Mouse (Mus musculus): ENCODE results near the gene Coro1c. TPM values are rescaled to one million over a fixed set of nuclear protein-coding genes. Genes with fewer than 3 reads are reported as not detected.

The Coro1c gene
- polyA plus RNA-seq, 1 experiment from 2014 or later: 141 TPM

DNA sequence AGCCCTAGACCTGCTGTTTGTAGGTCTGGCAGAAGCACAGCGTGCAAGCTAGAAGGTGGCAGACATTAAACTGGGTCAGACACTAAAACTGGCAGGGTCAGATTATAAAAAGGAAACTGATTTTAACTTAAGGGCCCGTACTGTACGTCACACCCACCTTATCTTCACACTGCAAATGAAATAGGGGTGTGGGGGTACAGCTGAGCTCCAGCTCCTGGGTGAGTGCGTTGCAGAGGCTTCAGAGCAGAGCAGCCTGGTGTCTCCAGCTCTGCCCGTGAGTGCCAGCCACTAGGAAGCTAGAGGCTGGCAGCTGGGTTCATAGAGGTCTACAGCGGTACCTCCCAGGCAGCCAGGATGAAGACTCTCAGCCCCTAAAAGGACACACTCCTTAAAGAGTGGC lies 6.5 kb downstream of the Coro1c start:
- no peak for ATAC-seq (ENCODE audit: insufficient number of reproducible peaks, low FRiP score)
- H3K36me3 ChIP-seq: no peaks in the 10 kb centered on the region
- no peaks in the 10 kb centered on the region for H3K27me3 ChIP-seq (replicated peaks)
- peak overlapping the region; percentile 43 for H3K27ac ChIP-seq (ENCODE audit: poor library complexity, severe bottlenecking)
- WGBS: 40% methylated on average over 6 of the region's 6 CpGs
- H3K9me3 ChIP-seq (replicated peaks): no peaks in the 10 kb centered on the region
- H3K9ac ChIP-seq: peak overlapping the region; percentile 39
- peaks cover 82% of the 10 kb centered on the region for H3K4me1 ChIP-seq (replicated peaks)
- H3K4me3 ChIP-seq: no peak overlapping the region
- peak overlapping the region; percentile 37; the same call in 1 of the 2 replicates for H3K4me2 ChIP-seq

DNA sequence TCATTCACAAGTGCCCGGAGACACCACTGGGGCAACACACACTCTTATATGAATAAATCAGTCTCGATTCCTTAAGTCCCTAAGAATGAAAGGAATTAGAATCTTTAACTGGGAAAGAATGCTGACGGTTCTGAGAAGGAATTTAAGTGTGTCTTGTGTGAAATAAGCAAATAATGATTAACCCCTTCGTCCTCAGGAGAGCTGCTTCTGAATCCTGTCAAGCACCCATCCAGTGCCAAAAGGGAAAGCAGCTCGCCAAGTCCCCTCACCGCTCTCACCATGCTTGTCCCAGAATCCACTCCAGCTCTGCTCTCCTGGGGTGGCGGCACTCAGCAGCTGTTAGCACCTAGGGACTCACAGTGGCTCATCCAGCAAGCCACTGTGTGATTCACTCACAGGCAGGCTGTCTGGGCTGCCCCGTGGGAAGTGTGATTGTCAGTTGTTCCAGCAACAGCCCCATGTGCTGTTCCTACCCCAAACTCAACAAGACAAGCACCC lies 7.4 kb downstream of the Coro1c start:
- peak; percentile 43; the same call in 1 of the 2 replicates for ATAC-seq (ENCODE audit: insufficient number of reproducible peaks, low FRiP score)
- H3K4me2 ChIP-seq: peak overlapping the region; percentile 37

DNA sequence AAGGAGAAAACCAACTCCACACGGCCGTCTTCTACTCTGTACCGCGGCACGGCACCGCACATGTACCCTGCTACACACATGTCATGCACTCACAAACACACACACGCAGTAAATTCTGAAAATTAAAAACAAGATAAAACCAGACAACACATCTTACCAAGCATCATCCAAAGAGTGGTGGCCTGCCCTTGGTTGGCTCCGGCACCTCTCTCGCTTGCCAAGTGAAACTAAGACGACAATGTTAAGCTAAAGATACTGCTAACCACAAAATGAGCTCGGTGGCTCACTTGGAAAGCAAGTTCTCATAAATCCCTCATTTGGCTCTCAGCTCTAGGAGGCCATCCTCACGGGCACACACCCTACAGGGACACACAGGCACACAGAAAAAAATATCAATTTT lies 9.0 kb downstream of the Coro1c start:
- Histone ChIP-seq H3K9ac (no peak overlapping the region), H3K4me3 (no peak overlapping the region), H3K27me3 (replicated peaks) (no peaks in the 10 kb centered on the region), H3K9me3 (replicated peaks) (no peaks in the 10 kb centered on the region), H3K27ac (ENCODE audit: poor library complexity, severe bottlenecking) (no peak overlapping the region), H3K4me2 (no peak overlapping the region), H3K4me1 (replicated peaks) (peaks cover 74% of the 10 kb centered on the region), H3K36me3 (0 out of 2 replicates have a peak, but pooled peaks cover 3% of the 10 kb centered on the region)
- ATAC-seq (ENCODE audit: insufficient number of reproducible peaks, low FRiP score): no peak
- 82% methylated on average over 12 of the region's 12 CpGs for WGBS

More for the DNA sequence above, 7.4 kb downstream of the Coro1c start:
- Histone ChIP-seq H3K9me3 (replicated peaks) (no peaks in the 10 kb centered on the region), H3K27me3 (replicated peaks) (no peaks in the 10 kb centered on the region), H3K27ac (ENCODE audit: poor library complexity, severe bottlenecking) (peak overlapping the region; percentile 43), H3K4me3 (no peak overlapping the region), H3K4me1 (replicated peaks) (peaks cover 79% of the 10 kb centered on the region), H3K9ac (no peak overlapping the region; the same call in 1 of the 2 replicates), H3K36me3 (no peaks in the 10 kb centered on the region)
- 23% methylated on average over 8 of the region's 8 CpGs for WGBS

DNA sequence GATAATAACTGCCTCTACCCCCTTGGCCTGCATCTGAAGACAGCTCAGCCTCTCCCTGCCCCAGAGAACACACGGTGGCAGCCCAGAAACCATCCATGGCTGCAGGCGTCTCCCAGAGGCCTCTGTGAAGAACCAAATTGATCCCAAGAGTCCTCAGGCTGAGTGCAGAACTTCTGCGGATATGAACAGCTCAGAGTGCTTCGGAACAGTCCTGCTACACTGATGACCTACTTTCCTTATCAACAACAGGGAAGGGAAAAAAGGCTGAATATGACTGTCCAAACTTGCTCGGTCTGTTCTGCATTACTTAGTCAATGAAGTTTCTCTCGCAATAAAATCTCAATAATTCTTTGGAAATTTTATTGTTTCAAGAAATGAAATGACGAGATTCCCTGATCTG lies 16.6 kb downstream of the Coro1c start:
- H3K9ac ChIP-seq: no peak overlapping the region
- 55% methylated on average over 7 of the region's 7 CpGs for WGBS
- peaks cover 70% of the 10 kb centered on the region for H3K4me1 ChIP-seq (replicated peaks)
- H3K36me3 ChIP-seq: peaks cover 3% of the 10 kb centered on the region; the same call in 1 of the 2 replicates
- no peak overlapping the region for H3K4me2 ChIP-seq
- no peaks in the 10 kb centered on the region for H3K9me3 ChIP-seq (replicated peaks)
- no peak for ATAC-seq (ENCODE audit: insufficient number of reproducible peaks, low FRiP score)
- H3K27me3 ChIP-seq (replicated peaks): no peaks in the 10 kb centered on the region
- no peak overlapping the region for H3K27ac ChIP-seq (ENCODE audit: poor library complexity, severe bottlenecking)
- no peak overlapping the region for H3K4me3 ChIP-seq

DNA sequence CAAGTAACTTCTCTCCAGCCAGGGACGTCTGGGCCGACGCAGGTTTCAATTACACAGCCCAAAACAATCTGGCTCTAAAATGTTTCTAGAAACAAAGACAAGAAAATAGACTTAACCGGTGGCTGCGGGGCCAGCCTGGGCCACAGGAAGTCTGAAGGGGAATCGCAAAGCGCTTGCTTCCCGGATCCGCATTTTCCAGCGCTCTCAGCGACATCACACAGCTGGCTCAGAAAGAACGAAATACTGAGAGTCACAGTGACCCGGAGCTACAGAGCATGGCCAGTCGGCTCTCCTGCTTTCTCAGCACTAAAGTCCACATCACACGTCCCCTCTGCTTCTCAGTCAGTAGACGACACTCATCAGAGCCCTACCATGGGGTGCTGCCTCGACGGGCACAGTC lies 17.7 kb downstream of the Coro1c start:
- peaks cover 66% of the 10 kb centered on the region for H3K4me1 ChIP-seq (replicated peaks)
- no peak for ATAC-seq (ENCODE audit: insufficient number of reproducible peaks, low FRiP score)
- H3K4me3 ChIP-seq: no peak overlapping the region
- WGBS: 74% methylated on average over 18 of the region's 18 CpGs
- H3K27ac ChIP-seq (ENCODE audit: poor library complexity, severe bottlenecking): peak overlapping the region; percentile 78
- peaks cover 2% of the 10 kb centered on the region; the same call in 1 of the 2 replicates for H3K36me3 ChIP-seq
- H3K9ac ChIP-seq: no peak overlapping the region; the same call in 1 of the 2 replicates
- no peaks in the 10 kb centered on the region for H3K27me3 ChIP-seq (replicated peaks)
- no peaks in the 10 kb centered on the region for H3K9me3 ChIP-seq (replicated peaks)
- H3K4me2 ChIP-seq: no peak overlapping the region

DNA sequence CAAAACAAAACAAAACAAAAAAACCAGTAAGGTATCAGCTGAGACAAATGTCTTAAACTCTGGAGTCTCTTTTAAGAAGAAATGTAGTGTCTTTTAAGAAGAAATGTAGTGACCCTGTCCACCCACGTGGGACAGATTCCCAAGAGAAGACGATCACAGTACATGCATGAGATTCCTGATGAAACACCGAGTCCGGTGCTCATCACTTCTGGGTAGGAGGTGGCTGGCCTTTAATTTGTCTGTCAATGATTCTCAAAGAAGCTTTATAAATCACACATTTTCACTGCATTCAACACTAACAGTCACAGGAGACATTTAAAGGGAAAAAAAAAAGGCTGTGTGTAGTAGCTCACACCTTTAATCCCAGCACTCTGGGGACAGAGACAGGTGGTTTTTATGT lies 18.6 kb downstream of the Coro1c start:
- H3K4me1 ChIP-seq (replicated peaks): peaks cover 73% of the 10 kb centered on the region
- no peak for ATAC-seq (ENCODE audit: insufficient number of reproducible peaks, low FRiP score)
- no peak overlapping the region for H3K4me3 ChIP-seq
- H3K27me3 ChIP-seq (replicated peaks): no peaks in the 10 kb centered on the region
- H3K9me3 ChIP-seq (replicated peaks): no peaks in the 10 kb centered on the region
- H3K9ac ChIP-seq: no peak overlapping the region
- 26% methylated on average over 4 of the region's 4 CpGs for whole genome bisulfite sequencing
- H3K36me3 ChIP-seq: no peaks in the 10 kb centered on the region; the same call in 1 of the 2 replicates
- H3K27ac ChIP-seq (ENCODE audit: poor library complexity, severe bottlenecking): peak overlapping the region; percentile 78
- H3K4me2 ChIP-seq: no peak overlapping the region

DNA sequence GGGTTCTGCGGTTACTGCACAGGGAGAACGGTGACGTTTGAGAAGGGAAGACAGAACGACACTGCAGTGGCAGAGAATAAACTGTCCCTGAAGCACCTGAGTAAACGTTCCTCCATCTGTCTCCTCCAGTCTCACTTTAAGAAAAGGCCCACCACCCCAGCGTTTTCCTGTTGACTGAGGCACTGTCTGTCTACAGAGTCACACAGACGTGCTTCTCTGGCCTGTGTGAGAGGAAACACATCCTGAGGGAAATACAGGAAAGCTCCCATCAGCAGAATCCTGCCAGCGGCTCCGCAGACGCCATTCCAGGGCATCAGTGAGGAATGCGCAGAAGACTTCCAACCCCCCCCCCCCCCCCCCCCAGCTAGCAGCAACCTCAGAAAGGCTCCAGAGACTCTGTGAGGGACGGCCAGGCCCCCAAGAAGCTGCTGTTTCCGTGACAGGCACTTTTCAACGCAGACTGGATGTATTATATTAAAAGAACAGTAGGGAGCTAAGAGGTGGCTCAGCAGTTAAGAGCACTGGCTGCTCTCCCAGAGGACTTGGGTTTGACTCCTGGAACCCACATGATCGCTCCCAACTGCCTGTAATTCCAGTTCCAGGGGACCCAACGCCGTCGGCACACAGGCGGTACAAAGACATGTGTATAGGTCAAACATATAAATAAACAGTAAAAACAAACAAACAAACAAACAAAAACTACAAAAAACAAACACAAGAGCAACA lies 19.2 kb downstream of the Coro1c start:
- Histone ChIP-seq H3K9me3 (replicated peaks) (no peaks in the 10 kb centered on the region), H3K4me1 (replicated peaks) (peaks cover 73% of the 10 kb centered on the region), H3K9ac (no peak overlapping the region), H3K27me3 (replicated peaks) (no peaks in the 10 kb centered on the region), H3K4me3 (no peak overlapping the region), H3K4me2 (peak overlapping the region; percentile 48), H3K36me3 (no peaks in the 10 kb centered on the region; the same call in 1 of the 2 replicates), H3K27ac (ENCODE audit: poor library complexity, severe bottlenecking) (peak overlapping the region; percentile 78)
- peak; percentile 52 for ATAC-seq (ENCODE audit: insufficient number of reproducible peaks, low FRiP score)
- WGBS: 14% methylated on average over 18 of the region's 19 CpGs

DNA sequence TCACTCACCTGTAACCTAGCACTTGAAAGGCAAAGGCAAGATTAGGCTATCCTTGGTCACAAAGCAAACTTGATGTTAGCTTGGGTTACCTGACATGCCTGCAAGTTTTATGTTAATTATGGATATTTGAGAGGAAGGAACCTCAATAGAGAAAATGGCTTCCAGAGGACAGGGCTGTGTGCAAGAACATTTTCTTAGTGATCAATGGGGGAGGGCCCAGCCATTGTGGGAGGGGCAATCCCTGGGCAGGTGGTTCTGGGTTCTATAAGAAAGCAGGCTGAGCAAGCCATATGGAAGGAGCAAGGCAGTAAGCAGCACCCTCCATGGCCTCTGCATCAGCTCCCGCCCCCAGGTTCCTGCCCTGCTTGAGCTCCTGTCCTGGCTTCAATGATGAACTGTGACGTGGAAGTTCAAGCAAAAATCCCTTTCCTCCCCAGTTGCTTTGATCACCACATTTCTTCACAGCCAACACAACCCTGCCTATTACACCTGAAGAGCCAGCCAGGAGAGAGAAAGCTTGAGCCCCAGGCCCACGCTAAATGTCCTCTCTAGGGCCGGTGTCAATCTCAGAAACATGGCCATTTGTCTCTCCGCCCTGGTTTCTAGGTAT lies 20.3 kb downstream of the Coro1c start:
- H3K4me3 ChIP-seq: no peak overlapping the region
- H3K9ac ChIP-seq: no peak overlapping the region

DNA sequence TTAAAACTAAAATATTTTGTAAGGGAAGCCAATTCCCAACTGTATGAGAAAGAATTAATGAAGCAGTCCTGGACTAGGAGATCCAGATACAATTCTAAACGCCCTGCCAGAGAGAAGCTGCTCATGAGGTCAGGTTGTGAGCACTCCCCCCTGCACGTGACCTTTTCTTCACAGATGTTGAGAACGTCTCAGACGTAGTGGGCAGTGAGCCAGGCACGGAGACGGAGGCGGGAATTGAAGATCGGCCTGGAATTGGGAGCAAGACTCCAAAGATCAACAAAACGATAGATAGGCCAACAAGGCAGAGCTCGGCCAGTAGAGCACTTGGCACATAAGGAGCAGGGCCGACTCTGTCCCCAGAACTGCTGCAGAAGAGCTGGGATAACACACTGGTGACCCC lies 21.4 kb downstream of the Coro1c start:
- Histone ChIP-seq H3K27ac (ENCODE audit: poor library complexity, severe bottlenecking) (no peak overlapping the region), H3K9ac (no peak overlapping the region), H3K36me3 (peaks cover under 1% of the 10 kb centered on the region), H3K4me1 (replicated peaks) (peaks cover 86% of the 10 kb centered on the region), H3K4me3 (no peak overlapping the region), H3K9me3 (replicated peaks) (no peaks in the 10 kb centered on the region), H3K27me3 (replicated peaks) (no peaks in the 10 kb centered on the region), H3K4me2 (no peak overlapping the region)
- 49% methylated on average over 11 of the region's 11 CpGs for WGBS
- ATAC-seq (ENCODE audit: insufficient number of reproducible peaks, low FRiP score): no peak

More for the DNA sequence above, 20.3 kb downstream of the Coro1c start:
- WGBS: 85% methylated on average over 5 of the region's 5 CpGs
- H3K4me1 ChIP-seq (replicated peaks): peaks cover 78% of the 10 kb centered on the region
- H3K36me3 ChIP-seq: no peaks in the 10 kb centered on the region; the same call in 1 of the 2 replicates
- peak overlapping the region; percentile 78 for H3K27ac ChIP-seq (ENCODE audit: poor library complexity, severe bottlenecking)
- no peak for ATAC-seq (ENCODE audit: insufficient number of reproducible peaks, low FRiP score)
- H3K4me2 ChIP-seq: peak overlapping the region; percentile 48; the same call in 1 of the 2 replicates
- H3K27me3 ChIP-seq (replicated peaks): no peaks in the 10 kb centered on the region
- no peaks in the 10 kb centered on the region for H3K9me3 ChIP-seq (replicated peaks)

DNA sequence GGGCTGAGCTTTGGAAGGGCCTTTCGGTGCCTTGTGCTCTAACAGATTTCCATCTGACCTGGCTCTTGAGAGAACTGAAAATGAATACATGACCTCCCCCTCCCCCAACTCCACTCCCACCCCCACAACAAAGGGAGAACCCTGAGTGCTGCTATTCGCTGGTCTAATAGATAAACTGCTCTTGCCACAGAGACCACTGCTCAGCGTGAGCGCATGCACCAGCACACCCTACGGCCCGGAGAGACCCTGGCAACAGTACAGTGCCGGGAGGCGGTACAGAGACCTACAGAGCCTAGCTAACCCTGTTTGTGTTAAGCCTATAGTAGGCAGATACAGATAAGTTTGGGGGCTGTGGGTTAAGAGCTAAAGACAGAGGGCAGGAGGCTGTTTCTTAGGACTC lies 22.9 kb downstream of the Coro1c start:
- H3K27ac ChIP-seq (ENCODE audit: poor library complexity, severe bottlenecking): no peak overlapping the region
- peaks cover 78% of the 10 kb centered on the region for H3K4me1 ChIP-seq (replicated peaks)
- H3K27me3 ChIP-seq (replicated peaks): no peaks in the 10 kb centered on the region
- no peaks in the 10 kb centered on the region for H3K9me3 ChIP-seq (replicated peaks)
- H3K36me3 ChIP-seq: peaks cover 16% of the 10 kb centered on the region
- whole genome bisulfite sequencing: 44% methylated on average over 8 of the region's 8 CpGs
- H3K4me2 ChIP-seq: no peak overlapping the region
- no peak overlapping the region for H3K4me3 ChIP-seq
- H3K9ac ChIP-seq: peak overlapping the region; percentile 52; the same call in 1 of the 2 replicates
- no peak for ATAC-seq (ENCODE audit: insufficient number of reproducible peaks, low FRiP score)

DNA sequence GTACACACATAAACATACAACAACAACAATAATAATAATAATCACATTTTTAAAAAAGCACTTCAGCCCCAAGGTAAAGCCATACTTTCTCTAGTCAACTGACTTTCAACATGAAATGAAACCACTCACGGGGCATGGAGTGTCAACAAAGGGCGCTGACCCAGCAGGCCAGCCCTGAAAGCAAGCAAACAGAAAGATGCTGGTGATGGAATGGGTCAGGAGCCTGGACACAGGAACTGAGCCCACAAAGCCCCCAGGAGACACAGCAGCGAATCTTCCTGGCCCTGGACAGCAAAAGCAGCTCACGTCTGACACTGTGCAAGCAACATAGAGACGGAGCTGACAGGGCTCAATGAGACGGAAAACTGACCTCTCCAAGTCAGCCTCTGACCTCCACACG lies 23.8 kb downstream of the Coro1c start:
- Histone ChIP-seq H3K36me3 (peaks cover 24% of the 10 kb centered on the region), H3K27ac (ENCODE audit: poor library complexity, severe bottlenecking) (no peak overlapping the region), H3K27me3 (replicated peaks) (no peaks in the 10 kb centered on the region), H3K4me1 (replicated peaks) (peaks cover 69% of the 10 kb centered on the region), H3K4me3 (no peak overlapping the region), H3K4me2 (no peak overlapping the region), H3K9me3 (replicated peaks) (no peaks in the 10 kb centered on the region), H3K9ac (no peak overlapping the region)
- 75% methylated on average over 7 of the region's 7 CpGs for WGBS
- ATAC-seq (ENCODE audit: insufficient number of reproducible peaks, low FRiP score): no peak

Data from heart, embryonic 12.5 days (tissue).